Mouse (Mus musculus) stomach, postnatal 0 days (tissue): ENCODE data around the gene Selenok. TPM values are rescaled to one million over a fixed set of nuclear protein-coding genes. Genes with fewer than 3 reads are reported as not detected.

Source experiments
- ATAC-seq: fragments of 200-750 bp; cut with Nextera tagmentation; 2 replicates; pipeline ENCODE4 v1.8.0; 2017; ENCODE audit not compliant: low FRiP score, low TSS enrichment
- DNase-seq: peaks from one replicate; pipeline ENCODE4 v3.0.0-alpha.2; 2016; ENCODE audit warnings: low spot score
- H3K27ac ChIP-seq: fragments of 300-500 bp; sonication (generic); replicated peaks from 2 replicates; pipeline ENCODE4 v1.5.1; 2014; ENCODE audit warnings: mild to moderate bottlenecking, control low read depth
- H3K27me3 ChIP-seq: fragments of 300-500 bp; sonication (generic); 2 replicates; pipeline ENCODE4 v1.6.1; 2014; ENCODE audit warnings: low read length; ENCODE audit not compliant: control insufficient read depth, insufficient read depth
- H3K36me3 ChIP-seq: fragments of 300-500 bp; sonication (generic); 2 replicates; pipeline ENCODE4 v1.6.1; 2014; ENCODE audit warnings: low read length, mixed read lengths; ENCODE audit not compliant: control insufficient read depth, insufficient read depth
- H3K4me1 ChIP-seq: fragments of 300-500 bp; sonication (generic); replicated peaks from 2 replicates; pipeline ENCODE4 v1.6.1; 2014; ENCODE audit warnings: antibody characterized with exemption; ENCODE audit not compliant: control insufficient read depth, insufficient read depth
- H3K4me2 ChIP-seq: fragments of 300-500 bp; sonication (generic); replicated peaks from 2 replicates; pipeline ENCODE4 v1.6.1; 2014; ENCODE audit warnings: low read depth, mild to moderate bottlenecking, control low read depth, moderate library complexity
- H3K4me3 ChIP-seq: fragments of 300-500 bp; sonication (generic); 2 replicates; pipeline ENCODE4 v1.5.1; 2014; ENCODE audit warnings: low read depth, low read length, control low read depth
- H3K9ac ChIP-seq: fragments of 300-500 bp; sonication (generic); 2 replicates; pipeline ENCODE4 v1.6.1; 2014; ENCODE audit warnings: mild to moderate bottlenecking, low read length, control low read depth, mixed read lengths
- H3K9me3 ChIP-seq: fragments of 300-500 bp; sonication (generic); 2 replicates; pipeline ENCODE4 v1.6.1; 2016; ENCODE audit warnings: low read length; ENCODE audit not compliant: control insufficient read depth
- CTCF ChIP-seq: IDR thresholded peaks from 2 replicates; pipeline ENCODE4 v1.5.1; 2016; ENCODE audit warnings: antibody characterized with exemption, low read depth, mild to moderate bottlenecking, moderate library complexity
- EP300 ChIP-seq: optimal IDR thresholded peaks from 2 replicates; pipeline ENCODE3; 2016; ENCODE audit warnings: antibody characterized with exemption
- WGBS: fragments of 180-500 bp; shearing (Covaris S2); extraction: QIAGEN DNeasy Blood & Tissue Kit; methylation state at CpG from one replicate; pipeline ENCODE4 v1.1.7; 2014; 5-methylcytosine and 5-hydroxymethylcytosine counted together
- polyA plus RNA-seq: library from polyadenylated mRNA; unstranded; fragments of >200 nt; fragmentation: Nextera tagmentation; extraction: Ambion mirVana; gene quantifications from 2 replicates; pipeline ENCODE4 v1.2.1, GENCODE M21; 2015

Gene Selenok
- 351 and 372 TPM in 2 replicates for polyA plus RNA-seq

DNA sequence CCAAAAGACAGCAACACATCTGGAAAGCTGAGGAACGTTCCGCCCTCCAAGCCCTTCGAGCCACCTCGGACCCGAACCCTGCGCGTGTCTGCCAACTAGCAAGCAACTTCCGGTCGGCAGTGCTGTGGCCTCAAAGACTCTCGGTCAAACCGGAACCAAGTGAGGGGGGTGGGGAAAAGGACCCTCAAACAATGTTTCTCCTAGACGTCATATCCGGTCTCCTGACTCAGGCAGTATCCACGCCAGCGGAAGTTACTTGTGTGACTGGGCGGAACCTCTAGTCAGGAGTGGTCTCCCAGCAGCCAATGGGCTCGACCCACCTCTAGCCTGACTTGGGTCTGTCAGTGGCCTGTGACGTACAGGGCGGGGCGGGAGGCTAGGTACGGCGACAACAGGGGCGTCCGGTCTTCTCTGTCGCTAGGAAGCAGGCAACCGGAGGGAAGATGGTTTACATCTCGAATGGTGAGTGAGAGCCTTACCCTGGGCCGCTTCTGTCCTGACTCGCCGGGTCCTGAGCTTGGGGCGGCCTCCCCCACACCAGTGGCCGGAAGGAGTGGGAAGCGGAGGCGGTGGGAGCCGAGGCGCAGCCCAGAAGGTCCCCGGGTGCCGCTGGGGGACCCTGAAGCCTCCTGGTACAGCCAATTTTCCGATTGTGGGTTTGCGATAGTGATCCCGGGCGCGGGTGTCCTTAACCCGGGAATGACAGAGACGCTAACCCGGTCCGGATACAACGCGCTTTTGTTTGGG, at the start of gene Selenok:
Gene Selenok (plus strand): TSS at position 234 of the 747 bp plus-strand sequence.
- Histone ChIP-seq H3K4me1 (no peaks in the 10 kb centered on the region), H3K36me3 (peaks cover 7% of the 10 kb centered on the region; the same call in 1 of the 2 replicates), H3K27ac (peak within 1 kb of the TSS; percentile 90), H3K4me2 (peak within 1 kb of the TSS; percentile 68), H3K9me3 (no peaks in the 10 kb centered on the region), H3K9ac (peak within 1 kb of the TSS; percentile 88), H3K4me3 (peak within 1 kb of the TSS; percentile 76), H3K27me3 (no peaks in the 10 kb centered on the region)
- under 1% methylated on average over 49 of the region's 49 CpGs for WGBS
- no peak for TF ChIP-seq CTCF
- no peak for TF ChIP-seq EP300
- ATAC-seq (peak; percentile 99), DNase-seq (peak; percentile 97)

DNA sequence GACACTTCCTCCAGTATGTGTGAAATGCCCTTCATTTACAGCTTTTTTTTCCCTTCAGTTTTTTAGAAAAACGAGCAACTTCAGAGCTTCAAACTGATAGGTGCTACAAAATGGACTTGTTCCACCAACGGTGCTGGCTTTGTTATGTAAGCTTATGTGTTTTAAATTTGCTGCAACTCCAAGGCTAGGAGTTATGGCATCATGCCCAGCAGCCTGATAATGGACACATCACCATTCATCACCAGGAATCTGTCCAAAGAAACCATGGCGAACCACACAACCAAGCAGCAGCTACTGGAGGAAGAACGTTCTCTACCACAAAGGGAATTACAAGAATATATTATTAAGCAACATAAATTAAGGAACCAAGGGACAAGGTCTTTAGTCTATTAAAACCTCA, 39.1 kb upstream of the Selenok start:
- Histone ChIP-seq H3K4me3 (no peak overlapping the region), H3K27me3 (no peaks in the 10 kb centered on the region), H3K36me3 (no peaks in the 10 kb centered on the region), H3K27ac (no peak overlapping the region), H3K4me1 (no peaks in the 10 kb centered on the region), H3K9me3 (no peaks in the 10 kb centered on the region), H3K4me2 (no peak overlapping the region), H3K9ac (no peak overlapping the region)
- DNase-seq (no peak), ATAC-seq (no peak)
- WGBS: 71% methylated on average over 4 of the region's 4 CpGs
- no peak for TF ChIP-seq CTCF
- no peak for TF ChIP-seq EP300

DNA sequence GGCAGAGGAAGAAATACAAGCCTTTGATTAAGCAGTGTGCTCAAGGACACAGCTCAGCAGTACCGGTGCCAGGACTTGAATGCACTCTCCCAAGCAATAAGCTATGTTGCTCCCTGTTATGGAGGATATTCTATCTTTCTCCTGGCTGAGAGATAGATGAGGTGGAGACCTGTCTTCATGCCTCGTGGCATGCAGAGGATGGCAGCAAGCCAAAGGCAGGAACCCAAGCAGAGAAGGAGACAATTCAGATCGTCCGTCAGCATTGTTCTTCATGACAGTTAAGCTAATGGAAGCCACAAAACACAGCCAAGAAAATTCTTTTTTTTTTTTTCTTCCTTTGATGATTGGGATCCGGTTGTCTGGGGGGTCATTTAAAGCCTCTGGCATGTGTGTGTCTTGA, 32.6 kb upstream of the Selenok start:
- Histone ChIP-seq H3K36me3 (no peaks in the 10 kb centered on the region), H3K9ac (no peak overlapping the region), H3K4me3 (no peak overlapping the region), H3K27ac (no peak overlapping the region), H3K9me3 (no peaks in the 10 kb centered on the region), H3K27me3 (0 out of 2 replicates have a peak, but pooled peaks cover 2% of the 10 kb centered on the region), H3K4me2 (no peak overlapping the region), H3K4me1 (no peaks in the 10 kb centered on the region)
- WGBS: 49% methylated on average over 5 of the region's 5 CpGs
- DNase-seq: no peak
- TF ChIP-seq CTCF (no peak), EP300 (no peak)
- no peak for ATAC-seq

DNA sequence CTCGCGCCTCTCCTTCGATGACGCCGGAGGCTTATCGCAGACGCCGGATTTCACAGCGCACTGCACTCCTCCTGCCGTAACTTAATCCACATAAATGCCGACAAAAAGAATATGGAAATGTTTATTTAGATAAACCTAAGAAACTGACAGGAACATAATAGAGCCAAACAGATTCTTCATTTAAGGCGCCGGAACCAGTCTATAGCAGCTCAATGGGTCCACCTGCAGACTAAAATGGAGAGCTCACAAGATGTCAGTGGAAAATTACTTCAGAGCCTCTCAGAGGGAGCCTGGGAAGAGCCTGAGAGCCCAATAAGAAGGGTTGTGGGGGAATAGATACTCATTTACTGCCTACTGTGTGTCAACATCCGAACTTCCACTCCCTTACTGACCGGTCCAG, 30.6 kb upstream of the Selenok start:
- Histone ChIP-seq H3K4me2 (no peak overlapping the region), H3K9me3 (no peaks in the 10 kb centered on the region), H3K4me3 (no peak overlapping the region), H3K4me1 (no peaks in the 10 kb centered on the region), H3K27ac (no peak overlapping the region), H3K9ac (no peak overlapping the region), H3K36me3 (no peaks in the 10 kb centered on the region), H3K27me3 (0 out of 2 replicates have a peak, but pooled peaks cover 2% of the 10 kb centered on the region)
- whole genome bisulfite sequencing: 64% methylated on average over 15 of the region's 15 CpGs
- ATAC-seq (no peak), DNase-seq (no peak)
- TF ChIP-seq CTCF: peak; percentile 56
- TF ChIP-seq EP300: no peak

DNA sequence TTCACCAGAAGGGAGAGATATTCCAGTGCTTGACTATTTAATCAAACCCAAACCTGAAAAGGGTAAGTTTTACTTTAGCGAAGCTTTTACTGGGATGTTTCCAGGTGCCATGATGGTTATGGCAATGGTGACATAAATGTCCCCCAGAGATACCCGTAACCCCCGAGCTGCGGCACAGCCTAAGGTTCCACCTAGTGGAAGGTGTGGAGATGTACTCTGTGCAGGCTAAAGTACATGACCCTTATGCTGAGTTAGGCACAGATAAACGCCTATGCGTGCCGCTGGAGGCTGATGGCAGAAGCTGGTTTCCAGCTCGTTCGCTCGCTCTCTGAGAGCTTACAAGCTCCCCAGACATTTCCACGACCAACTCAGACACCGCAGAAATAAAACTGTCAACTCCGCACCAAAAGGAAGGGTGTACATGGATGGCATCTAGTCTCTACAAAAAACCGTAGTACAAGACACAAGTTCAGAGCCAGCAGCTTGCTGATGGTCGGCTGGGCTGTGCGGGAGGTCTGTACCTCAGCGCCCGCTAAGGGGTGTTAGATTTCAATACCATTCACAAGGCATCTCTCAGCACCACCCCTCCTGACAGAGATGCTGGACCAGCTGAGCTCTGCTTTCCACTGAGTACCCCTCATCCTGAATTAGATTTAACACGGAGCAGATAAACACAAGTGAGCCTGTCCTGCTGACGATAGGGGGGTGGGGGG, 28.4 kb upstream of the Selenok start:
- no peak for DNase-seq
- 49% methylated on average over 20 of the region's 20 CpGs for WGBS
- H3K27me3 ChIP-seq: 0 out of 2 replicates have a peak, but pooled peaks cover 2% of the 10 kb centered on the region
- no peak for ATAC-seq
- no peak overlapping the region for H3K4me2 ChIP-seq
- H3K36me3 ChIP-seq: no peaks in the 10 kb centered on the region
- no peak overlapping the region for H3K4me3 ChIP-seq
- H3K9ac ChIP-seq: no peak overlapping the region
- H3K4me1 ChIP-seq: no peaks in the 10 kb centered on the region
- no peak overlapping the region for H3K27ac ChIP-seq
- no peaks in the 10 kb centered on the region for H3K9me3 ChIP-seq
- TF ChIP-seq CTCF (no peak), EP300 (no peak)
